Mouse (Mus musculus): ENCODE measurements around the gene Olfr54. TPM values are rescaled to one million over a fixed set of nuclear protein-coding genes. Genes with fewer than 3 reads are reported as not detected.
"Not testable (repeated sequence)": the region's sequence is repeated elsewhere in the genome, so short reads cannot be mapped to it uniquely, and the experiment has no call there.

Gene Olfr54
- polyA plus RNA-seq (2015; fragmentation: Nextera tagmentation; extraction: Ambion mirVana): not detected in 2 replicates

DNA sequence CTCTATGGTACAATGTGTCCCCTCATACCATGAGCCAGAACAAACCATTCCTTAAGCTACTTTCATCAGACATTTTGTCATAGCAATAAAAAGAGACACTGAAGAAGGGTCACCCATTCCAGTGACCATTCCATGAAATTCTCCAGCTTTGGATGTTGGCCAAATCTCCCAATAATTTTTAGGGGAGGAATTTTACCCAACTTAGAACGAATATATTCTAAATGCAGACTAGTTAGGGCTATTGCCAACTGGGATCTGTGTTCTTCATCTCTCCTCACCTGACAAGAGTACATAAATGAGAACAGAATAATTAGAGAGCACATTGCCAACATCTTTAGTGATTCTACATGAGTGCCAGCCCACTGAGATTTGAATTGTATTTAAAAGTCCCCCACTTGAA, at the start of gene Olfr54:
Gene Olfr54 (plus strand): TSS at position 301 of the 400 bp plus-strand sequence.
- WGBS: 63% methylated on average over 1 of the region's 1 CpGs
- no peak within 1 kb of the TSS for H3K4me2 ChIP-seq
- H3K9me3 ChIP-seq: no peaks in the 10 kb centered on the region
- H3K27me3 ChIP-seq (replicated peaks): no peaks in the 10 kb centered on the region
- no peak for ATAC-seq (replicated peaks)
- H3K27ac ChIP-seq: no peak within 1 kb of the TSS
- H3K4me1 ChIP-seq: no peaks in the 10 kb centered on the region
- no peaks in the 10 kb centered on the region for H3K36me3 ChIP-seq (replicated peaks)
- no peak within 1 kb of the TSS for H3K9ac ChIP-seq
- H3K4me3 ChIP-seq: no peak within 1 kb of the TSS

GRCm38 (mm10) chr11:50964886-50965285, 49.1 kb upstream of the Olfr54 start:
- H3K27ac ChIP-seq: no peak overlapping the region
- 80% methylated on average over 2 of the region's 2 CpGs for WGBS

DNA sequence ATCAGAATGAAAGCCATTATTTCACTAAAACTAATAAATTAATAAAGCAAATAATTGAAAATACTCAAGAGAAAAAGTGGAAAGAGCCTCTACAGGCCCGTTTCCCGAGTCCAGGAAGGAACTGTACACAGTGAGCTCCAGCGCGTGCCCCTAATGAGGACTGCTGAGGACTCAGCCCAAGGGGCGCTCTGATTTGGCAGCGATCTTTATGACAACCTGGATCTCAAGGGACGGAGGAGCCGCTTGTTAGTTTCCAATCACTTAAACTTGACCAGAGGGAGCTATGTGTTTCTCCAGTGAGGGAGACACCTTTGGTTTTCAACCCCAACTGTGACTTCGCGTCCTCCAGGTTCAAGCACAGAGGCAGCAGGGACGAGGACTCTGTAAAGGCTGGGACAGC, 47.8 kb upstream of the Olfr54 start, which contains the start of gene Olfr1378:
Gene Olfr1378 (plus strand): TSS at position 301 of the 400 bp plus-strand sequence.
- H3K4me3 ChIP-seq: no peak within 1 kb of the TSS
- no peaks in the 10 kb centered on the region for H3K27me3 ChIP-seq (replicated peaks)
- 81% methylated on average over 11 of the region's 11 CpGs for WGBS
- no peak within 1 kb of the TSS for H3K4me2 ChIP-seq
- no peaks in the 10 kb centered on the region for H3K9me3 ChIP-seq
- no peak within 1 kb of the TSS for H3K9ac ChIP-seq
- no peak for ATAC-seq (replicated peaks)
- H3K4me1 ChIP-seq: no peaks in the 10 kb centered on the region
- H3K27ac ChIP-seq: no peak within 1 kb of the TSS
- H3K36me3 ChIP-seq (replicated peaks): no peaks in the 10 kb centered on the region

More at GRCm38 (mm10) chr11:50964886-50965285, 49.1 kb upstream of the Olfr54 start:
- Histone ChIP-seq H3K4me2 (no peak overlapping the region), H3K4me1 (no peaks in the 10 kb centered on the region), H3K4me3 (no peak overlapping the region), H3K36me3 (replicated peaks) (no peaks in the 10 kb centered on the region), H3K9me3 (no peaks in the 10 kb centered on the region), H3K9ac (no peak overlapping the region), H3K27me3 (replicated peaks) (no peaks in the 10 kb centered on the region)
- ATAC-seq (replicated peaks): no peak

- no peak overlapping the region for H3K4me3 ChIP-seq
- no peak overlapping the region for H3K4me2 ChIP-seq
- no peak for ATAC-seq (replicated peaks)
- H3K27me3 ChIP-seq (replicated peaks): no peaks in the 10 kb centered on the region
- no peaks in the 10 kb centered on the region for H3K36me3 ChIP-seq (replicated peaks)
- no peak overlapping the region for H3K27ac ChIP-seq
- 74% methylated on average over 4 of the region's 4 CpGs for WGBS
- H3K9me3 ChIP-seq: no peaks in the 10 kb centered on the region
- no peak overlapping the region for H3K9ac ChIP-seq
- no peaks in the 10 kb centered on the region for H3K4me1 ChIP-seq
Observed at GRCm38 (mm10) chr11:50977216-50977615, 36.8 kb upstream of the Olfr54 start.

GRCm38 (mm10) chr11:50981667-50982066, 32.4 kb upstream of the Olfr54 start, which contains the start of gene Olfr1377:
Gene Olfr1377, plus strand, starts transcription at chr11:50981967.
- no peak within 1 kb of the TSS for H3K9ac ChIP-seq
- no peaks in the 10 kb centered on the region for H3K36me3 ChIP-seq (replicated peaks)
- no peaks in the 10 kb centered on the region for H3K9me3 ChIP-seq
- no peak within 1 kb of the TSS for H3K27ac ChIP-seq
- no peak within 1 kb of the TSS for H3K4me2 ChIP-seq
- H3K27me3 ChIP-seq (replicated peaks): no peaks in the 10 kb centered on the region
- H3K4me3 ChIP-seq: no peak within 1 kb of the TSS
- H3K4me1 ChIP-seq: no peaks in the 10 kb centered on the region
- 56% methylated on average over 5 of the region's 5 CpGs for WGBS
- ATAC-seq (replicated peaks): no peak

GRCm38 (mm10) chr11:51003296-51003695, 10.7 kb upstream of the Olfr54 start, which contains the start of gene Olfr51:
Gene Olfr51, plus strand, starts transcription at chr11:51003596.
- Histone ChIP-seq H3K9ac (no peak within 1 kb of the TSS), H3K9me3 (no peaks in the 10 kb centered on the region), H3K4me1 (no peaks in the 10 kb centered on the region), H3K36me3 (replicated peaks) (no peaks in the 10 kb centered on the region), H3K27ac (no peak within 1 kb of the TSS), H3K27me3 (replicated peaks) (no peaks in the 10 kb centered on the region), H3K4me2 (no peak within 1 kb of the TSS), H3K4me3 (no peak within 1 kb of the TSS)
- 83% methylated on average over 5 of the region's 5 CpGs for WGBS
- ATAC-seq (replicated peaks): no peak

- H3K27me3 ChIP-seq (replicated peaks): no peaks in the 10 kb centered on the region
- no peak overlapping the region for H3K9ac ChIP-seq
- WGBS: 71% methylated on average over 5 of the region's 5 CpGs
- H3K36me3 ChIP-seq (replicated peaks): no peaks in the 10 kb centered on the region
- no peaks in the 10 kb centered on the region for H3K9me3 ChIP-seq
- H3K4me3 ChIP-seq: no peak overlapping the region
- no peak overlapping the region for H3K27ac ChIP-seq
- no peak overlapping the region for H3K4me2 ChIP-seq
- H3K4me1 ChIP-seq: no peaks in the 10 kb centered on the region
- ATAC-seq (replicated peaks): no peak
Observed at GRCm38 (mm10) chr11:51011821-51012220, 2.2 kb upstream of the Olfr54 start.

DNA sequence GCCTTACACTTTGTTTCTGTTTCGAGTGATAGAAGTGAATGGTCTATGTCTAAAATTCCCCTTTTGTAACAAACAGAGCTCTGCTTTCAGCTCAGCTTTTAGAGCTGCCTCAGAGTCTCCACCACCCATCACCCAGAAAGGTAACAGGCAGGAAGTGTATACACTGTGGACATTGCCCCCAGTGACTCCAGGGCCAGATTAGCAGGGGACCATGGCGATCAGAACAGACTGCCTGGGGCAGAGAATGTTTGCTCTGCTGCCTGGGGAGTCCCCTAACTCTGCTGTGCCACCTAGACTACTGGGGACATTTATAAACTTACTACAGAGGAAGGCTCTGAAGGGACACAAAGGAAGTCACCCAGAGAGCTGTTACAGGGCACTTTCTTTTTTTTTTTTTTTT, 2.3 kb downstream of the Olfr54 start:
- H3K9me3 ChIP-seq: no peaks in the 10 kb centered on the region
- no peaks in the 10 kb centered on the region for H3K36me3 ChIP-seq (replicated peaks)
- ATAC-seq (replicated peaks): no peak
- no peak overlapping the region for H3K4me3 ChIP-seq
- no peak overlapping the region for H3K9ac ChIP-seq
- no peak overlapping the region for H3K27ac ChIP-seq
- no peaks in the 10 kb centered on the region for H3K27me3 ChIP-seq (replicated peaks)
- WGBS: 50% methylated on average over 2 of the region's 2 CpGs
- no peaks in the 10 kb centered on the region for H3K4me1 ChIP-seq
- H3K4me2 ChIP-seq: no peak overlapping the region

GRCm38 (mm10) chr11:51026811-51027210, 12.8 kb downstream of the Olfr54 start:
- H3K9ac ChIP-seq; H3K27ac ChIP-seq; H3K4me2 ChIP-seq; H3K27me3 ChIP-seq (replicated peaks); H3K4me3 ChIP-seq; H3K4me1 ChIP-seq; H3K36me3 ChIP-seq (replicated peaks); H3K9me3 ChIP-seq; ATAC-seq (replicated peaks): not testable (repeated sequence)
- WGBS: 89% methylated on average over 11 of the region's 11 CpGs

- H3K4me2 ChIP-seq, H3K9me3 ChIP-seq: not testable (repeated sequence)
Observed at GRCm38 (mm10) chr11:51029381-51029780, 15.3 kb downstream of the Olfr54 start.

DNA sequence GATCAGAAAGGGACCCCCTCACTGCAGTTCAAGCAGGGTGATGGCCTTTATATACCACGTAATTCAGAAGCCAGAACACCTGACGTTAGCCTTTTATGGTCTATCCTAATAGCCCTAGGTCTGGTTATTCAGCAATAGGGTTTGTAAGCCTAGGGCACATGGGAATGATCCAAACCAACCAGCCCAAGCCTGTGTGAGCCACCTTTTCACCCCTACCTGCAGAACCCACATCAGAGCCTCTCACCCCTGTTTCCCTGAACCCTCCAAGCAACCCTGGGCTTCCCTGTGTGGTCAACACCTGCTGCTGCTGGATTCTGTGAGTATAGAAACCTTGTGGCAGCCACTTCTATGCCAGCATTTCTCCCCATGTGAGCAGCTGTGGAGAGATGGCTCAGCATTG, 16.2 kb downstream of the Olfr54 start:
- H3K27me3 ChIP-seq (replicated peaks): no peaks in the 10 kb centered on the region
- H3K4me3 ChIP-seq: no peak overlapping the region
- H3K9me3 ChIP-seq: no peaks in the 10 kb centered on the region
- H3K36me3 ChIP-seq (replicated peaks): no peaks in the 10 kb centered on the region
- H3K4me1 ChIP-seq: no peaks in the 10 kb centered on the region
- no peak overlapping the region for H3K9ac ChIP-seq
- no peak for ATAC-seq (replicated peaks)
- H3K27ac ChIP-seq: no peak overlapping the region
- no peak overlapping the region for H3K4me2 ChIP-seq
- 80% methylated on average over 2 of the region's 2 CpGs for WGBS

More at GRCm38 (mm10) chr11:51029381-51029780, 15.3 kb downstream of the Olfr54 start:
- not testable (repeated sequence) for H3K36me3 ChIP-seq (replicated peaks); H3K4me3 ChIP-seq; ATAC-seq (replicated peaks); H3K27me3 ChIP-seq (replicated peaks); H3K4me1 ChIP-seq; H3K9ac ChIP-seq; H3K27ac ChIP-seq
- WGBS: 70% methylated on average over 8 of the region's 8 CpGs

DNA sequence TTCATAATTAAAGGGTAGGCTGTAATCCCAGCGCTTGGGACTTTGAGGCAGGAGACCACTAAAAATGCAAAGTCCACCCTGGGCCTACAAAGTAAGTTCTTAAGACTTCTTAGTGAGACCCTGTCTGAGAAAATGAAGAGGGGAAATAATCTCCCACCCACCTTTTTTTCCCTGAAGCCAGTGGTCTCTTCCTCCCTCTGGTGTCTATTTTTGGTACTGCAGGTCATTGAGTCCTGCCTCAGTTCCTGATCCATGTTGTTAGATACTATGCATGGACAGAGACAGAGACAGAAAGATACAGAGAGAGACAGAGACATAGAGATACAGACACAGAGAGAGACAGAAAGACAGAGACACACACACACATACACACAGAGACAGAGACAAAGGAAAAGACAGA, 18.8 kb downstream of the Olfr54 start:
- Histone ChIP-seq H3K36me3 (replicated peaks) (no peaks in the 10 kb centered on the region), H3K4me3 (no peak overlapping the region), H3K27me3 (replicated peaks) (no peaks in the 10 kb centered on the region), H3K9ac (no peak overlapping the region), H3K4me2 (no peak overlapping the region), H3K27ac (no peak overlapping the region), H3K4me1 (no peaks in the 10 kb centered on the region), H3K9me3 (no peaks in the 10 kb centered on the region)
- 25% methylated on average over 1 of the region's 1 CpGs for WGBS
- no peak for ATAC-seq (replicated peaks)

DNA sequence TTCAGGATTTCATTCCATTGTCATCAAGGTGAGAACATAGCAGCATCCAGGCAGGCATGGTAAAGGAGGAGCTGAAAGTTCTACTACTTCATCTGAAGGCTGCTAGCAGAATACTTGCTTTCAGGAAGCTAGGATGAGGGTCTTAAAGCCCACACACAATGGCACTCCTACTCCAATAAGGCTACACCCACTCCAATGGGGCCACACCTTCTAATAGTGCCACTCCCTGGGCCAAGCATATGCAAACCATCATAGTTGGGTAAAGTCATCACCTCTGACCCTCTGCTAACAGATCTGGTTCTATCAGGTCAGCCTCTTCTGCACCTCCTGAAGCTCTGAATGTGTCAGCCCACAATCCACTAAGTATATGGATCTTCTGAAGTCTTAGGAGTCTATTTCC, 20.1 kb downstream of the Olfr54 start:
- not testable (repeated sequence) for H3K9me3 ChIP-seq; ATAC-seq (replicated peaks); H3K4me2 ChIP-seq; H3K36me3 ChIP-seq (replicated peaks); H3K4me1 ChIP-seq; H3K9ac ChIP-seq; H3K4me3 ChIP-seq; H3K27ac ChIP-seq; H3K27me3 ChIP-seq (replicated peaks)

Measured in midbrain, embryonic 15.5 days (tissue).